Mouse (Mus musculus): ENCODE data around the gene Nup54. TPM values are rescaled to one million over a fixed set of nuclear protein-coding genes. Genes with fewer than 3 reads are reported as not detected.

Gene Nup54
- polyA plus RNA-seq, 1 experiment from 2014 or later, result 77.4 TPM

GRCm38 (mm10) chr5:92392542-92392941 is 42.5 kb downstream of the Nup54 start:
- ATAC-seq (ENCODE audit: insufficient number of reproducible peaks, low FRiP score, low TSS enrichment, low read depth), result no peak
- peak; percentile 31 for DNase-seq (ENCODE audit: low spot score)
- Histone ChIP-seq H3K9me3 (ENCODE audit: control insufficient read depth, low read length) (no peaks in the 10 kb centered on the region), H3K4me3 (ENCODE audit: low read depth, low read length) (peak overlapping the region; percentile 14), H3K36me3 (ENCODE audit: control insufficient read depth, insufficient read depth, low read length) (no peaks in the 10 kb centered on the region), H3K4me1 (ENCODE audit: control insufficient read depth, insufficient read depth, low read length) (peaks cover 3% of the 10 kb centered on the region; the same call in 1 of the 2 replicates), H3K27me3 (ENCODE audit: control insufficient read depth, insufficient read depth, low read length) (peaks cover 12% of the 10 kb centered on the region), H3K27ac (replicated peaks; ENCODE audit: low read depth, low read length) (no peak overlapping the region), H3K4me2 (ENCODE audit: low read depth, severe bottlenecking) (peak overlapping the region; percentile 24; the same call in 1 of the 2 replicates), H3K9ac (ENCODE audit: low read length) (no peak overlapping the region)
- 40% methylated on average over 18 of the region's 18 CpGs for WGBS

GRCm38 (mm10) chr5:92390615-92391014 is 44.4 kb downstream of the Nup54 start:
- Histone ChIP-seq H3K27me3 (ENCODE audit: control insufficient read depth, insufficient read depth, low read length) (peaks cover 12% of the 10 kb centered on the region), H3K36me3 (ENCODE audit: control insufficient read depth, insufficient read depth, low read length) (no peaks in the 10 kb centered on the region)
- WGBS, result 82% methylated on average over 8 of the region's 8 CpGs

GRCm38 (mm10) chr5:92389977-92390376 is 45.0 kb downstream of the Nup54 start:
- DNase-seq (ENCODE audit: low spot score) (no peak), ATAC-seq (ENCODE audit: insufficient number of reproducible peaks, low FRiP score, low TSS enrichment, low read depth) (no peak)
- H3K27ac ChIP-seq (replicated peaks; ENCODE audit: low read depth, low read length), result no peak overlapping the region
- no peak overlapping the region for H3K4me3 ChIP-seq (ENCODE audit: low read depth, low read length)
- no peaks in the 10 kb centered on the region for H3K36me3 ChIP-seq (ENCODE audit: control insufficient read depth, insufficient read depth, low read length)
- peaks cover 3% of the 10 kb centered on the region; the same call in 1 of the 2 replicates for H3K4me1 ChIP-seq (ENCODE audit: control insufficient read depth, insufficient read depth, low read length)
- no peak overlapping the region for H3K4me2 ChIP-seq (ENCODE audit: low read depth, severe bottlenecking)
- no peak overlapping the region for H3K9ac ChIP-seq (ENCODE audit: low read length)
- H3K9me3 ChIP-seq (ENCODE audit: control insufficient read depth, low read length), result no peaks in the 10 kb centered on the region
- H3K27me3 ChIP-seq (ENCODE audit: control insufficient read depth, insufficient read depth, low read length), result peaks cover 12% of the 10 kb centered on the region
- WGBS, result 89% methylated on average over 2 of the region's 2 CpGs

More at GRCm38 (mm10) chr5:92390615-92391014, 44.4 kb downstream of the Nup54 start:
- Histone ChIP-seq H3K9me3 (ENCODE audit: control insufficient read depth, low read length) (no peaks in the 10 kb centered on the region), H3K4me3 (ENCODE audit: low read depth, low read length) (no peak overlapping the region), H3K9ac (ENCODE audit: low read length) (no peak overlapping the region), H3K4me2 (ENCODE audit: low read depth, severe bottlenecking) (no peak overlapping the region), H3K4me1 (ENCODE audit: control insufficient read depth, insufficient read depth, low read length) (peaks cover 3% of the 10 kb centered on the region; the same call in 1 of the 2 replicates), H3K27ac (replicated peaks; ENCODE audit: low read depth, low read length) (no peak overlapping the region)
- ATAC-seq (ENCODE audit: insufficient number of reproducible peaks, low FRiP score, low TSS enrichment, low read depth) (no peak), DNase-seq (ENCODE audit: low spot score) (no peak)

- WGBS, result 81% methylated on average over 11 of the region's 11 CpGs
- H3K9me3 ChIP-seq (ENCODE audit: control insufficient read depth, low read length), result no peaks in the 10 kb centered on the region
- H3K9ac ChIP-seq (ENCODE audit: low read length), result no peak overlapping the region
- H3K4me3 ChIP-seq (ENCODE audit: low read depth, low read length), result no peak overlapping the region
- no peak overlapping the region for H3K27ac ChIP-seq (replicated peaks; ENCODE audit: low read depth, low read length)
- H3K36me3 ChIP-seq (ENCODE audit: control insufficient read depth, insufficient read depth, low read length), result no peaks in the 10 kb centered on the region
- H3K4me1 ChIP-seq (ENCODE audit: control insufficient read depth, insufficient read depth, low read length), result no peaks in the 10 kb centered on the region
- no peak overlapping the region for H3K4me2 ChIP-seq (ENCODE audit: low read depth, severe bottlenecking)
- peaks cover 5% of the 10 kb centered on the region for H3K27me3 ChIP-seq (ENCODE audit: control insufficient read depth, insufficient read depth, low read length)
- ATAC-seq (ENCODE audit: insufficient number of reproducible peaks, low FRiP score, low TSS enrichment, low read depth) (no peak), DNase-seq (ENCODE audit: low spot score) (no peak)
Observed at GRCm38 (mm10) chr5:92387433-92387832, 47.6 kb downstream of the Nup54 start.

GRCm38 (mm10) chr5:92386643-92387042 is 48.4 kb downstream of the Nup54 start:
- 23% methylated on average over 6 of the region's 6 CpGs for WGBS
- ATAC-seq (ENCODE audit: insufficient number of reproducible peaks, low FRiP score, low TSS enrichment, low read depth), result no peak

GRCm38 (mm10) chr5:92386102-92386501 is 48.9 kb downstream of the Nup54 start:
- DNase-seq (ENCODE audit: low spot score) (no peak), ATAC-seq (ENCODE audit: insufficient number of reproducible peaks, low FRiP score, low TSS enrichment, low read depth) (no peak)
- no peak overlapping the region for H3K4me3 ChIP-seq (ENCODE audit: low read depth, low read length)
- H3K27me3 ChIP-seq (ENCODE audit: control insufficient read depth, insufficient read depth, low read length), result no peaks in the 10 kb centered on the region; the same call in 1 of the 2 replicates
- no peak overlapping the region for H3K4me2 ChIP-seq (ENCODE audit: low read depth, severe bottlenecking)
- no peaks in the 10 kb centered on the region for H3K36me3 ChIP-seq (ENCODE audit: control insufficient read depth, insufficient read depth, low read length)
- 88% methylated on average over 5 of the region's 5 CpGs for WGBS
- no peaks in the 10 kb centered on the region for H3K9me3 ChIP-seq (ENCODE audit: control insufficient read depth, low read length)
- H3K4me1 ChIP-seq (ENCODE audit: control insufficient read depth, insufficient read depth, low read length), result no peaks in the 10 kb centered on the region
- H3K27ac ChIP-seq (replicated peaks; ENCODE audit: low read depth, low read length), result no peak overlapping the region
- no peak overlapping the region for H3K9ac ChIP-seq (ENCODE audit: low read length)

More at GRCm38 (mm10) chr5:92386643-92387042, 48.4 kb downstream of the Nup54 start:
- Histone ChIP-seq H3K9me3 (ENCODE audit: control insufficient read depth, low read length) (no peaks in the 10 kb centered on the region), H3K4me1 (ENCODE audit: control insufficient read depth, insufficient read depth, low read length) (no peaks in the 10 kb centered on the region), H3K4me2 (ENCODE audit: low read depth, severe bottlenecking) (no peak overlapping the region), H3K9ac (ENCODE audit: low read length) (no peak overlapping the region), H3K4me3 (ENCODE audit: low read depth, low read length) (no peak overlapping the region), H3K27me3 (ENCODE audit: control insufficient read depth, insufficient read depth, low read length) (no peaks in the 10 kb centered on the region; the same call in 1 of the 2 replicates), H3K27ac (replicated peaks; ENCODE audit: low read depth, low read length) (no peak overlapping the region), H3K36me3 (ENCODE audit: control insufficient read depth, insufficient read depth, low read length) (no peaks in the 10 kb centered on the region)
- DNase-seq (ENCODE audit: low spot score), result no peak

GRCm38 (mm10) chr5:92384855-92385254 is 50.2 kb downstream of the Nup54 start:
- 45% methylated on average over 7 of the region's 7 CpGs for WGBS
- H3K9ac ChIP-seq (ENCODE audit: low read length), result no peak overlapping the region
- no peak overlapping the region for H3K27ac ChIP-seq (replicated peaks; ENCODE audit: low read depth, low read length)
- no peak overlapping the region for H3K4me3 ChIP-seq (ENCODE audit: low read depth, low read length)
- DNase-seq (ENCODE audit: low spot score) (no peak), ATAC-seq (ENCODE audit: insufficient number of reproducible peaks, low FRiP score, low TSS enrichment, low read depth) (no peak)
- no peaks in the 10 kb centered on the region for H3K36me3 ChIP-seq (ENCODE audit: control insufficient read depth, insufficient read depth, low read length)
- no peaks in the 10 kb centered on the region for H3K4me1 ChIP-seq (ENCODE audit: control insufficient read depth, insufficient read depth, low read length)
- H3K4me2 ChIP-seq (ENCODE audit: low read depth, severe bottlenecking), result no peak overlapping the region
- no peaks in the 10 kb centered on the region; the same call in 1 of the 2 replicates for H3K27me3 ChIP-seq (ENCODE audit: control insufficient read depth, insufficient read depth, low read length)
- no peaks in the 10 kb centered on the region for H3K9me3 ChIP-seq (ENCODE audit: control insufficient read depth, low read length)

GRCm38 (mm10) chr5:92383747-92384146 is 51.3 kb downstream of the Nup54 start:
- Histone ChIP-seq H3K27me3 (ENCODE audit: control insufficient read depth, insufficient read depth, low read length) (no peaks in the 10 kb centered on the region), H3K36me3 (ENCODE audit: control insufficient read depth, insufficient read depth, low read length) (no peaks in the 10 kb centered on the region), H3K4me1 (ENCODE audit: control insufficient read depth, insufficient read depth, low read length) (no peaks in the 10 kb centered on the region), H3K4me2 (ENCODE audit: low read depth, severe bottlenecking) (no peak overlapping the region), H3K4me3 (ENCODE audit: low read depth, low read length) (no peak overlapping the region), H3K9me3 (ENCODE audit: control insufficient read depth, low read length) (no peaks in the 10 kb centered on the region), H3K9ac (ENCODE audit: low read length) (no peak overlapping the region), H3K27ac (replicated peaks; ENCODE audit: low read depth, low read length) (no peak overlapping the region)
- DNase-seq (ENCODE audit: low spot score) (no peak), ATAC-seq (ENCODE audit: insufficient number of reproducible peaks, low FRiP score, low TSS enrichment, low read depth) (no peak)
- WGBS, result 70% methylated on average over 7 of the region's 7 CpGs

- no peaks in the 10 kb centered on the region for H3K36me3 ChIP-seq (ENCODE audit: control insufficient read depth, insufficient read depth, low read length)
- H3K27me3 ChIP-seq (ENCODE audit: control insufficient read depth, insufficient read depth, low read length), result no peaks in the 10 kb centered on the region
- no peak for DNase-seq (ENCODE audit: low spot score)
- ATAC-seq (ENCODE audit: insufficient number of reproducible peaks, low FRiP score, low TSS enrichment, low read depth), result no peak
- no peaks in the 10 kb centered on the region for H3K4me1 ChIP-seq (ENCODE audit: control insufficient read depth, insufficient read depth, low read length)
- 63% methylated on average over 9 of the region's 9 CpGs for WGBS
- H3K9ac ChIP-seq (ENCODE audit: low read length), result no peak overlapping the region
- no peak overlapping the region for H3K27ac ChIP-seq (replicated peaks; ENCODE audit: low read depth, low read length)
- H3K9me3 ChIP-seq (ENCODE audit: control insufficient read depth, low read length), result no peaks in the 10 kb centered on the region
- no peak overlapping the region for H3K4me3 ChIP-seq (ENCODE audit: low read depth, low read length)
- H3K4me2 ChIP-seq (ENCODE audit: low read depth, severe bottlenecking), result no peak overlapping the region
Observed at GRCm38 (mm10) chr5:92382349-92382679, 52.7 kb downstream of the Nup54 start.
